Mouse (Mus musculus): ENCODE results near the gene Egfl8. TPM values are rescaled to one million over a fixed set of nuclear protein-coding genes. Genes with fewer than 3 reads are reported as not detected.

Gene Egfl8
- polyA plus RNA-seq, 1 experiment from 2014 or later: 8.8 TPM

DNA sequence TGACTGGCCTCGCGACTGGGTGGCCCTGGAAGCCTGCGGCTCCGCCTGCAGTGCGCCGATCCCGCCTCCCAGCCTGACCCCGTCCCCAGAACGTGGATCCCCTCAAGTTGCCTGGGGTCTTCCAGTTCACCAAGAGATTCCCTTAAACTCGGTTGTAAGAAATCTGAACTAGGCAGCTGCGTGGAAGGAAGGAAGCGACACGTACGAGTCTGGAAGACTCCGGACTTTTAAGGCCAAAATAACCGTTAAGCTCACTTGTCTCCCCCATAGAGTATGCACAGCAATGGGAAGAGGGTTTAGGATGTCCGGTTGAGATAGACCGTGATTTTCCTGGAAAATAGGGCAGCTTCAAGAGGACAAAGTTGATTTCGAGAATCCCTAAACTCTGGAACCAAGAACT, 28.0 kb downstream of the Egfl8 start:
- H3K4me2 ChIP-seq (replicated peaks): peak overlapping the region; percentile 98
- H3K27ac ChIP-seq: peak overlapping the region; percentile 98
- peak overlapping the region; percentile 74 for H3K4me3 ChIP-seq (replicated peaks; ENCODE audit: low read length)
- peak overlapping the region; percentile 95 for H3K9ac ChIP-seq
- no peaks in the 10 kb centered on the region for H3K27me3 ChIP-seq (ENCODE audit: control insufficient read depth, insufficient read depth, low read length)
- H3K9me3 ChIP-seq (ENCODE audit: control insufficient read depth, low read length): no peaks in the 10 kb centered on the region
- H3K36me3 ChIP-seq (replicated peaks; ENCODE audit: control insufficient read depth, insufficient read depth): no peaks in the 10 kb centered on the region
- DNase-seq (ENCODE audit: low spot score): no peak
- peaks cover 43% of the 10 kb centered on the region for H3K4me1 ChIP-seq (replicated peaks; ENCODE audit: control insufficient read depth, insufficient read depth, low read length)
- 3% methylated on average over 19 of the region's 19 CpGs for WGBS
- ATAC-seq (ENCODE audit: low FRiP score): no peak

DNA sequence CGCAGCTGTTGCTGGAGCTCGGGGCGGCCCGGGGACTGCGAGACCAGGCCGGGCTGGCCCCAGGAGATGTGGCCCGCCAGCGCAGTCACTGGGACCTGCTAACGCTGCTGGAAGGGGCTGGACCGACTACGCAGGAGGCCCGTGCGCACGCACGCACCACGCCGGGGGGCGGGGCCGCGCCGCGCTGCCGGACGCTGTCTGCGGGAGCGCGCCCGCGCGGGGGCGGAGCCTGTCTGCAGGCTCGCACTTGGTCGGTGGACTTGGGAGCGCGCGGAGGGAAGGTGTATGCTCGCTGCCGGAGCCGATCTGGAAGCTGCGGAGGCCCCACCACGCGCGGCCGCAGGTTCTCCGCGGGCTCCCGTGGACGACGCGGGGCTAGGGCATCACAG, 28.4 kb downstream of the Egfl8 start:
- Histone ChIP-seq H3K4me2 (replicated peaks) (peak overlapping the region; percentile 98), H3K4me3 (replicated peaks; ENCODE audit: low read length) (peak overlapping the region; percentile 74), H3K27me3 (ENCODE audit: control insufficient read depth, insufficient read depth, low read length) (no peaks in the 10 kb centered on the region), H3K36me3 (replicated peaks; ENCODE audit: control insufficient read depth, insufficient read depth) (no peaks in the 10 kb centered on the region), H3K9ac (peak overlapping the region; percentile 95), H3K9me3 (ENCODE audit: control insufficient read depth, low read length) (no peaks in the 10 kb centered on the region), H3K27ac (peak overlapping the region; percentile 98), H3K4me1 (replicated peaks; ENCODE audit: control insufficient read depth, insufficient read depth, low read length) (peaks cover 43% of the 10 kb centered on the region)
- 1% methylated on average over 49 of the region's 50 CpGs for WGBS
- ATAC-seq (ENCODE audit: low FRiP score) (peak; percentile 83), DNase-seq (ENCODE audit: low spot score) (peak; percentile 98)

DNA sequence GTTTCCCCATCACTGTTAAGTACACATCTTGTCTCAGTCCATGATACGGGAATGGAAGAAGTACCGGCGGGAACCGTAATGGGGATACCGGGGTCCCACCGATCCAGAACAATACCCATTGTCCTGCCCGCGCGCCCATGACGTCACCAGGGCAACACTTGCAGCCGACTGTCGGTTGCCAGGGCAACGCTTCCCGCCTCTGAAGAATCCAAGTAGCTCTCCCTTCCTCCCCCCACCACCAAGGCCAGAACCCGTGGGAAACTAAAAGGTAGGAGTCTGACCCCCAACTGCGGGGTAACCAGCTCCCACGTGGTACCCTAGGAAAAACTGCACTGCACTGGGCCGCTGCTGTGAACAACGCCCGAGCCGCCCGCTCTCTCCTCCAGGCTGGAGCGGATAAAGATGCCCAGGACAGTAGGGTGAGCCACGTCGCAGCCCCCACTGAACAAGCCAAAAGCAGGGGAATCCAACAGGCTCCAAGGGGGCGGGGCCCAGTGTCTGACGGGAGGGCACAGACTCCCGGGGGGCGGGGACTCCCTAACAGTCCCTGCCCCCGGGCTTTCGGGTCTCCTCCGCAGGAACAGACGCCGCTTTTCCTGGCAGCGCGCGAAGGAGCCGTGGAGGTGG, 28.9 kb downstream of the Egfl8 start:
- Histone ChIP-seq H3K4me3 (replicated peaks; ENCODE audit: low read length) (peak overlapping the region; percentile 74), H3K4me1 (replicated peaks; ENCODE audit: control insufficient read depth, insufficient read depth, low read length) (peaks cover 43% of the 10 kb centered on the region), H3K27ac (peak overlapping the region; percentile 98), H3K4me2 (replicated peaks) (peak overlapping the region; percentile 98), H3K27me3 (ENCODE audit: control insufficient read depth, insufficient read depth, low read length) (no peaks in the 10 kb centered on the region), H3K36me3 (replicated peaks; ENCODE audit: control insufficient read depth, insufficient read depth) (no peaks in the 10 kb centered on the region), H3K9me3 (ENCODE audit: control insufficient read depth, low read length) (no peaks in the 10 kb centered on the region), H3K9ac (peak overlapping the region; percentile 95)
- under 1% methylated on average over 37 of the region's 38 CpGs for WGBS
- ATAC-seq (ENCODE audit: low FRiP score) (peak; percentile 73), DNase-seq (ENCODE audit: low spot score) (peak; percentile 87)

DNA sequence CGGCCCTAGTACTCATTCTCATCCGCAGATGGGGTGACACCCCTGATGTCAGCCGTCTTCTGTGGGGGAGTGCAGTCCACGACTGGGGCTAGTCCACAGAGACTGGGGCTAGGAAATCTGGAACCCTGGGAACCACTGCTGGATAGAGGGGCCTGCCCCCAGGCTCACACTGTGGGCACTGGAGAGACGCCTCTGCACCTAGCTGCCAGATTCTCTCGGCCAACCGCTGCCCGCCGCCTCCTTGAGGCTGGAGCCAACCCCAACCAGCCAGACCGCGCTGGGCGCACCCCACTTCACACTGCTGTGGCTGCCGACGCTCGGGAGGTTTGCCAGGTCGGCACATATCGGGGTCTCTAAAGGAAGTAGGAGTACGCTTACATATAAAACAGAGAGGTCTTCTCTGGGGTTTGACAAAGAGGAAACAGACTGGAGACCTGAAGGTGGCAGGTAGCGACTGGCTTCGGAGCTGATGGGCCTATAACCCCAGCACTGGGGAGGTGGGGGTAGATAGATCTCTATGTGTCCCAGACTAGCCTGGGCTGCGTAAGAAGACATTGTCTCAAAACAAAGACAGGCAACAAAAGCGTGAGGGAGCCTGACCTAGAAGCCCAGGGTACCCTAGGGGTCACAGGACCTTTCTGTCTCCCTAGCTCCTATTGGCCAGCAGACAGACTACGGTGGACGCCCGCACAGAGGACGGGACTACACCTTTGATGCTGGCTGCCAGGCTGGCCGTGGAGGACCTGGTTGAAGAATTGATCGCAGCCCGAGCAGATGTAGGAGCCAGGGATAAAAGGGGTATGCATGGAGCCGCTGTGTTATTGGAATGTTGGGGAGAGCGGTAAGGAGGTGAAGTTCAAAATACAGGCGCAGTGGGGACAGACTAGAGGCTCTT, 29.6 kb downstream of the Egfl8 start:
- ATAC-seq (ENCODE audit: low FRiP score): peak; percentile 7
- peak overlapping the region; percentile 95 for H3K9ac ChIP-seq
- peak overlapping the region; percentile 98 for H3K4me2 ChIP-seq (replicated peaks)
- WGBS: 12% methylated on average over 32 of the region's 32 CpGs
- H3K4me1 ChIP-seq (replicated peaks; ENCODE audit: control insufficient read depth, insufficient read depth, low read length): peaks cover 36% of the 10 kb centered on the region
- H3K4me3 ChIP-seq (replicated peaks; ENCODE audit: low read length): peak overlapping the region; percentile 74
- H3K27ac ChIP-seq: peak overlapping the region; percentile 98
- no peaks in the 10 kb centered on the region for H3K9me3 ChIP-seq (ENCODE audit: control insufficient read depth, low read length)
- H3K27me3 ChIP-seq (ENCODE audit: control insufficient read depth, insufficient read depth, low read length): no peaks in the 10 kb centered on the region
- DNase-seq (ENCODE audit: low spot score): peak; percentile 54
- H3K36me3 ChIP-seq (replicated peaks; ENCODE audit: control insufficient read depth, insufficient read depth): no peaks in the 10 kb centered on the region

DNA sequence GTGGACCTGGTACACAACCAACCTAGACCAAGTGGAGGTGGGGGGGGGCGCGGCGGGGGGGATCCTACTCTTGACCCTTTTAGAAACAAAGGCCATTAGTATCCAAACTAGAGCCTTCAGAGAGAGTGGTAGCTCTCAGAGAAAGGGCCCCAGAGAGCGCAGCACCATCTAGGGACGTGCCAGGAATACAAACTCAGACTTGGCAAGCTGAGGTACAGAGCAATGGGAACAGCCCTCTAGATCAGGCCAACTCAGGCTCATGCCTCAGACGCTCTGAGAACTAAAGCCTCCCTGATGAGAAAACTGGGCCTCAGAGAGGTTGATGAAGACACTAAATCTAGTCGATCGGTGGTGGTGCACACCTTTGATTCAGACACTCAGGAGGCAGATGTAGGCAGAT, 30.6 kb downstream of the Egfl8 start:
- Histone ChIP-seq H3K27ac (peak overlapping the region; percentile 98), H3K36me3 (replicated peaks; ENCODE audit: control insufficient read depth, insufficient read depth) (no peaks in the 10 kb centered on the region), H3K9ac (no peak overlapping the region), H3K27me3 (ENCODE audit: control insufficient read depth, insufficient read depth, low read length) (no peaks in the 10 kb centered on the region), H3K4me3 (replicated peaks; ENCODE audit: low read length) (no peak overlapping the region), H3K9me3 (ENCODE audit: control insufficient read depth, low read length) (no peaks in the 10 kb centered on the region), H3K4me2 (replicated peaks) (no peak overlapping the region), H3K4me1 (replicated peaks; ENCODE audit: control insufficient read depth, insufficient read depth, low read length) (peaks cover 26% of the 10 kb centered on the region)
- 86% methylated on average over 8 of the region's 8 CpGs for WGBS
- ATAC-seq (ENCODE audit: low FRiP score): no peak
- DNase-seq (ENCODE audit: low spot score): no peak

DNA sequence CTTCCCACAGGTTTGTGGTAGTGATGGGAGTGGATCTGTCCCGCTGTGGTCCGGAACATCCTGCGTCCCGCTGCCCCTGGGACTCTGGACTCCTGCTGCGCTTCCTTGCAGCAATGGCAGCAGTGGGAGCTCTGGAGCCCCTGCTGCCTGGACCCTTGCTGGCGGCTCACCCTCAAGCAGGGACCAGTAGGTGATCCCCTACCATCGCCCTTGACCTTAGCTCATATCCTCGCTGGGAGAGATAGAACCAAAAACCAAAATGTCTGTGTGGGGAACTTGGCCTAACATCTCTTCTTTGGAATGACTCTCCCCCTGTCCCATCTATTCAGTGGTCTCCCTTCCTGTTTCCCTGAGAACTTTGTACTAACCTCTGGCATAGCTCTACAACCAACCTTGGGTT, 32.0 kb downstream of the Egfl8 start:
- no peak overlapping the region for H3K9ac ChIP-seq
- H3K4me3 ChIP-seq (replicated peaks; ENCODE audit: low read length): no peak overlapping the region
- no peaks in the 10 kb centered on the region for H3K9me3 ChIP-seq (ENCODE audit: control insufficient read depth, low read length)
- DNase-seq (ENCODE audit: low spot score) (no peak), ATAC-seq (ENCODE audit: low FRiP score) (no peak)
- H3K4me1 ChIP-seq (replicated peaks; ENCODE audit: control insufficient read depth, insufficient read depth, low read length): peaks cover 17% of the 10 kb centered on the region
- no peak overlapping the region for H3K27ac ChIP-seq
- no peaks in the 10 kb centered on the region for H3K36me3 ChIP-seq (replicated peaks; ENCODE audit: control insufficient read depth, insufficient read depth)
- no peaks in the 10 kb centered on the region for H3K27me3 ChIP-seq (ENCODE audit: control insufficient read depth, insufficient read depth, low read length)
- WGBS: 87% methylated on average over 8 of the region's 8 CpGs
- no peak overlapping the region for H3K4me2 ChIP-seq (replicated peaks)

DNA sequence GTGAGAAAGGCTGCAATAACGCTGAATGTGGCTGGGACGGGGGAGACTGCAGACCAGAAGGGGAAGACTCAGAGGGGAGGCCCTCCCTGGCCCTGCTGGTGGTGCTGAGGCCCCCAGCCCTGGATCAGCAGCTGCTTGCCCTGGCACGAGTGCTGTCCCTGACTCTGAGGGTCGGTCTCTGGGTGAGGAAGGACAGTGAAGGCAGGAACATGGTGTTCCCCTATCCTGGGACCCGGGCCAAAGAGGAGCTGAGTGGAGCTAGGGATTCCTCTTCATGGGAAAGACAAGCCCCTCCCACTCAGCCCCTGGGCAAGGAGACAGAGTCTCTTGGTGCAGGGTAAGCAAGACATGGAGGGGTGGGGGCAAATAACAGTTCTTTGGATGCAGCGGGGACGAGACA, 32.4 kb downstream of the Egfl8 start:
- H3K36me3 ChIP-seq (replicated peaks; ENCODE audit: control insufficient read depth, insufficient read depth): no peaks in the 10 kb centered on the region
- H3K9ac ChIP-seq: no peak overlapping the region
- H3K4me1 ChIP-seq (replicated peaks; ENCODE audit: control insufficient read depth, insufficient read depth, low read length): peaks cover 15% of the 10 kb centered on the region
- H3K9me3 ChIP-seq (ENCODE audit: control insufficient read depth, low read length): no peaks in the 10 kb centered on the region
- DNase-seq (ENCODE audit: low spot score) (no peak), ATAC-seq (ENCODE audit: low FRiP score) (no peak)
- no peak overlapping the region for H3K4me3 ChIP-seq (replicated peaks; ENCODE audit: low read length)
- no peak overlapping the region for H3K27ac ChIP-seq
- H3K27me3 ChIP-seq (ENCODE audit: control insufficient read depth, insufficient read depth, low read length): no peaks in the 10 kb centered on the region
- no peak overlapping the region for H3K4me2 ChIP-seq (replicated peaks)
- 68% methylated on average over 7 of the region's 7 CpGs for WGBS

DNA sequence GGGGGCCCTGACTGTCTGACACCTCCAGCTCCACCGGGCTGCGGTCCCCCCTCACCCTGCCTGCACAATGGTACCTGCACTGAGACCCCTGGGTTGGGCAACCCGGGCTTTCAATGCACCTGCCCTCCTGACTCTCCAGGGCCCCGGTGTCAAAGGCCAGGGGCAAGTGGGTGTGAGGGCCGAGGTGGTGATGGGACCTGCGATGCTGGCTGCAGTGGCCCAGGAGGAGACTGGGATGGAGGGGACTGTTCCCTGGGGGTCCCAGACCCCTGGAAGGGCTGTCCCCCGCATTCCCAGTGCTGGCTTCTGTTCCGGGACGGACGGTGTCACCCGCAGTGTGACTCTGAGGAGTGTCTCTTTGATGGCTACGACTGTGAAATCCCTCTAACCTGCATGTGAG, 33.2 kb downstream of the Egfl8 start:
- Histone ChIP-seq H3K4me2 (replicated peaks) (no peak overlapping the region), H3K4me3 (replicated peaks; ENCODE audit: low read length) (no peak overlapping the region), H3K9me3 (ENCODE audit: control insufficient read depth, low read length) (no peaks in the 10 kb centered on the region), H3K4me1 (replicated peaks; ENCODE audit: control insufficient read depth, insufficient read depth, low read length) (peaks cover 8% of the 10 kb centered on the region), H3K27me3 (ENCODE audit: control insufficient read depth, insufficient read depth, low read length) (no peaks in the 10 kb centered on the region), H3K36me3 (replicated peaks; ENCODE audit: control insufficient read depth, insufficient read depth) (no peaks in the 10 kb centered on the region), H3K9ac (no peak overlapping the region), H3K27ac (no peak overlapping the region)
- WGBS: 86% methylated on average over 12 of the region's 12 CpGs
- ATAC-seq (ENCODE audit: low FRiP score) (no peak), DNase-seq (ENCODE audit: low spot score) (no peak)

DNA sequence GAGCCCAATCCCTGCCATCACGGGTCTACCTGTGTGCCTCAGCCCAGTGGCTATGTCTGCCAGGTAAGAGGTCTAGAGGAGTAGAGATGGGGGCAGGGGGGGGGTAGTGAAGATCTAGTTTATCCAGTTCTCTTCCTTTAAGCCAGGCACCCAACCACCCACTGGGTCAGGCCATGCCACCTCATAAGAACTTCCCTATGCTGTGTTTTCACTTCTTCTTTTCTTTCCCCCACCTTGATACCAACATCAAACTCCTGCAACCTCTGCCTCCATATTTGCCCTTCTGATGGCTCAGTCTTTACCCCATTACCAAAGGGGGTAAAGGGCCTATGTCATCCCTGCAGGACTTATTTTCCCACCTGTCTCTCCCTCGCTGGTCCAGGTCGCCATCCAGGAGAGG, 37.7 kb downstream of the Egfl8 start:
- Histone ChIP-seq H3K9me3 (ENCODE audit: control insufficient read depth, low read length) (no peaks in the 10 kb centered on the region), H3K27ac (no peak overlapping the region), H3K4me1 (replicated peaks; ENCODE audit: control insufficient read depth, insufficient read depth, low read length) (no peaks in the 10 kb centered on the region), H3K9ac (no peak overlapping the region), H3K36me3 (replicated peaks; ENCODE audit: control insufficient read depth, insufficient read depth) (no peaks in the 10 kb centered on the region), H3K4me3 (replicated peaks; ENCODE audit: low read length) (no peak overlapping the region), H3K4me2 (replicated peaks) (no peak overlapping the region), H3K27me3 (ENCODE audit: control insufficient read depth, insufficient read depth, low read length) (no peaks in the 10 kb centered on the region)
- ATAC-seq (ENCODE audit: low FRiP score) (no peak), DNase-seq (ENCODE audit: low spot score) (no peak)
- 88% methylated on average over 3 of the region's 3 CpGs for WGBS

Measured in hindbrain, embryonic 14.5 days (tissue).